Mouse (Mus musculus) cortical plate, adult 2 months (tissue): Measurements from ENCODE around the gene Cacna1d. TPM values are rescaled to one million over a fixed set of nuclear protein-coding genes. Genes with fewer than 3 reads are reported as not detected.

Experiments used
- H3K27ac ChIP-seq: fragments of 200-500 bp; 2 replicates; pipeline ENCODE4 v1.5.1; 2012; ENCODE audit warnings: low read length, control low read depth, inconsistent platforms; ENCODE audit not compliant: insufficient read depth
- H3K4me1 ChIP-seq: fragments of 200-500 bp; 2 replicates; pipeline ENCODE4 v1.6.1; 2011; ENCODE audit warnings: low read length; ENCODE audit not compliant: control insufficient read depth, insufficient read depth
- H3K4me3 ChIP-seq: fragments of 200-500 bp; 2 replicates; pipeline ENCODE4 v1.5.1; 2011; ENCODE audit warnings: mild to moderate bottlenecking, low read length, control low read depth; ENCODE audit not compliant: insufficient read depth
- CTCF ChIP-seq: fragments of 200-500 bp; IDR thresholded peaks from 2 replicates; pipeline ENCODE4 v1.5.1; 2011; ENCODE audit warnings: mild to moderate bottlenecking, control low read depth, low read length; ENCODE audit not compliant: insufficient read depth; ENCODE audit errors: extremely low read depth
- POLR2A ChIP-seq: fragments of 200-500 bp; IDR thresholded peaks from 2 replicates; pipeline ENCODE4 v1.6.1; 2011; ENCODE audit warnings: mild to moderate bottlenecking, low read length, control low read depth; ENCODE audit not compliant: insufficient read depth; ENCODE audit errors: extremely low read depth
- polyA plus RNA-seq: library from polyadenylated mRNA; depleted of rRNA; stranded (reverse); fragments of >200 nt; gene quantifications from 2 replicates; pipeline ENCODE4 v1.2.3, GENCODE M21; 2012

Gene Cacna1d
- polyA plus RNA-seq, 1 experiment, result 53.4 TPM

DNA sequence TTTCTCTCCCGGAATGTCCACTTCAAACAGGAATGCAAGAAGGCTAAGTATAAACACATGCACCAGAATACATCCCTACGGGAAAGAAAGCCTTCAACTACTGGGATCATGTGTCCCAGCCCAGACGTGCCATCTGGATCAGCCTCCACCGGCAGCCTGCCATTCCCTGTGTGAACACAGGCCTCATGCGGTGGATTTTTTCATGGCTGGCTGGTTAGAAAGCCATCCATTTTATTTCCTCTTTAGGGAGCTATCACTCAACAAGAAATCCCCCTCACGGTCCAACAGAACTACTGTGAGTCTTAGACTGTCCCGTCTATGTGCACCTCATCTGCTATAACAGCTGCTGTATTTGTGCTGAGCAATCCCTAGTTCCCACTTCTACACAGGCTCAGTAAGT, 343.5 kb downstream of the Cacna1d start:
- no peak for TF ChIP-seq CTCF
- no peak for TF ChIP-seq POLR2A

DNA sequence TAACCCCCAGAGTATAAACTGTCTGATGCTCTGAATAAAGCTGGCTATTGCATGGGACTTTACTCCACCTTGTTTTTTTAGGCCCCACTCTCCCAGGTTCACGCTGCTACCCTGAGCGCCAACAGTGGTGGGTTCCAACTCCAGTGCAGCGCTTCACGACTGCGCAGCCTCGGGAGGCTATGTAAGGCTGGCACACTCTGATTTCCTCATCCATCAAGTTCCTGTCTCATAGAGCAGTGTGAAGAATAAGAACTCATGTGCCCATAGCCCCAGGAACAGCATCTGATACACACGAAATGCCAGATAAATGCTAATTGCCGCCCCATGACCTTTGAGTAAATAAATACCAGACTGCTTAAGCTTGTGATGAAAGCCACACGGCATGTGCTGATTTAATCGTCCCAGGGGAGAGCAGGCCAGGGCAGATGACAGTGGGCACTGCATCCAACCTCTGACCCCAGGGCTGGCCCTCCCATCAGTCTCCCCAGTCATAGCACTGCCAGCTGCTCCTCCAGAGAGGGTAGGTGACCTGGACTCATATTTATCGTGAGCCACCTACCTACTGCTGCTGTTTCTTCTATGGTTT, 352.8 kb downstream of the Cacna1d start:
- H3K4me1 ChIP-seq, result no peaks in the 10 kb centered on the region
- no peak overlapping the region for H3K27ac ChIP-seq
- H3K4me3 ChIP-seq, result no peak overlapping the region
- no peak for TF ChIP-seq CTCF
- TF ChIP-seq POLR2A, result no peak

More for the DNA sequence above, 343.5 kb downstream of the Cacna1d start:
- no peak overlapping the region for H3K4me3 ChIP-seq
- no peak overlapping the region for H3K27ac ChIP-seq
- no peaks in the 10 kb centered on the region for H3K4me1 ChIP-seq

DNA sequence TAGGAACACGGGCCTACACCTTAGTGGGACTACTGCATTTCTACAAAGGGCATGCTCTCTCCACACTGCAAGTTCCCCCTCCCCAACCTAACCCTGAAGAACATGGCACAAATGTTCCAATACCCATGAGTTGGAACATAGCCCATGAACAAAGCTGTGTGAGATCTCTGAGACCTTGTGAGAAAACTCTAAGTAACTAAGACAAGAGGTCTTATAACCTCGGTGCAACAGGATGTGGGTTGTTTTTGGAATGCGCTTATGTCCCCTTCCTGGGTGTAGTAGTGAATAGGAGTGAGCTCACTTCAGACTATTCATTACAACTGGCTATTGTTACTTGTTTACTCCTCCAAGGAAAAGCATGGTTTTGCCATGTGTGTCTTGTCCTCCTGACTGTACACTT, 353.3 kb downstream of the Cacna1d start:
- no peak overlapping the region for H3K27ac ChIP-seq
- H3K4me1 ChIP-seq, result no peaks in the 10 kb centered on the region
- TF ChIP-seq CTCF (no peak), POLR2A (no peak)
- no peak overlapping the region for H3K4me3 ChIP-seq

DNA sequence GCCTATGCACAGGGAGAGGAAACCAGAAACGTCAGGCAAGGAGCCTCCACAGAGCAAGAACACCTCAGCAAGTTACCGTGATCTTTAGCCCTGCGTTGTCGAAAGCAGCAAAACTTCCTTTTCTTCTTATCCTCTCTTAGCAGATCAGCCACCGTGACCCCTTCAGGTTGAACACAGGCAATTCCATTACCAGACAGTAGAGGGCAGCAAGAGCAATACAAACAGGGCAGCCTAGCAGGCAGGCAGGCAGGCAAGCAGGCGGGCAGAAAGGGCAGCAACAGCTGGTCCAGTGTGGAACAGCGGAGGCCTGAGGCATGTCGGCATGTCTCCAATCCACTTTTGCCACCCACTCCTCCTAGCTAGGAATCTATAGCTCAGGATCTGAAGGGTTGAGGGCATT, 354.3 kb downstream of the Cacna1d start:
- Histone ChIP-seq H3K4me1 (no peaks in the 10 kb centered on the region), H3K4me3 (no peak overlapping the region), H3K27ac (no peak overlapping the region)
- TF ChIP-seq CTCF (peak; percentile 95), POLR2A (no peak)

DNA sequence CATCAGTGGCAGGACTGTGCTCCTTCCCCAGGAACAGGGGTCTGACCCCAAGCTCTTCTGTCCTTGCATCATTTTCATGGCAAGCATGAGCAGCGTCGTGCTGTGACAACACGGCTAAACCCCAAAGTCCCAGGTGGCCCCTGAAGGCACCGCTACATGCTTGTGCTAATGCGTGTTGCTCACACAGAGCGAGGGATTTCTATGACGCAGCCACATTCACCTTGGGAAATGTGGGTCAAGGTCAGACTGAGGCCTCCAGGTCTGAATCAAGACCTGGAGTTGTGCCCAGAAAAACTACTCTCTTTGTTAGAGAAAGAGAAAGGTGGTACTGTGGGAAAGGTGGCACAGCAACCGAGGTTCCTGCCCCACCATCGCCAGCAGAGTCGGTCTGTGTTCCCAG, 355.9 kb downstream of the Cacna1d start:
- no peak overlapping the region for H3K4me3 ChIP-seq
- H3K27ac ChIP-seq, result no peak overlapping the region
- no peak for TF ChIP-seq CTCF
- no peak for TF ChIP-seq POLR2A
- H3K4me1 ChIP-seq, result no peaks in the 10 kb centered on the region

DNA sequence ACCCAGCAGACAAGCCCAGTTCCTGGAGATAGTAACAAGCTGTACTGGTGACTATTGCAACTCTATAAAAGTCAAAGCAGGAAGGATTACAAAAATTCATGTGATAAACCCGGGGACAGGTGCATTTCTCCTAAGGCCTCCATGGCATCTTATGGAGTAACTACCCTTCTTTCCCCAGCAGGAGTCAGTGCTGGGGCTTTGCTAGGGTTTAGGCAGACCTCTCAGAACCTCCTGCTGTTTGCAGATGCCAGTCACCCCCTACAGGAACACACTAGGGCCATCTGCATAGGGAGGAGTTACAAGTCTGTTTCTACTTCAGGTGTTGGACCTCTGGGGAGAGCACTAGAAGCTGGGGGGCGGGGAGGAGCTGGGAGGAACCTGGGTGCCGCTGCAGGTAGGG, 357.6 kb downstream of the Cacna1d start:
- TF ChIP-seq CTCF, result peak; percentile 29
- no peak for TF ChIP-seq POLR2A

DNA sequence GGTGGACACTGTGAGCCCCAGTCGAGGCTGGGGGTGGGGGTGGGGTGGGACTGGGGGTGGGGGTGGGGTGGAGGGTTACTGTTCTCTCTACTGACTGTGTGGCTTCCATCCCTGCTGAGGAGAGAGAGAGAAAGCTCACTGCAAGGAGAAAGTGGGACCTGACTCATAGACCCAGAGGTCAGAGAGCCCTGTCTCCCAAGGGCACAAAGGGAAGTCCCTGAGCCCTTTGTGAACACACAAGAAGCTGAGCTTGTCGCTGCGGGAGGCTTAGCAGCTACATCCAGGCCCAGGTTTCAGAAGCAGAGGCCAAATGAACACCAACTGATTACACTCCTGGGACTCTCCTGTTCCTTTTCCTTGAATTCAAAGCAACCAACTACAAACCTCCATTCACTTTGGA, 360.0 kb downstream of the Cacna1d start:
- TF ChIP-seq CTCF (no peak), POLR2A (no peak)
- Histone ChIP-seq H3K27ac (no peak overlapping the region), H3K4me1 (no peaks in the 10 kb centered on the region), H3K4me3 (no peak overlapping the region)

More for the DNA sequence above, 357.6 kb downstream of the Cacna1d start:
- no peak overlapping the region for H3K27ac ChIP-seq
- H3K4me1 ChIP-seq, result no peaks in the 10 kb centered on the region
- no peak overlapping the region for H3K4me3 ChIP-seq

DNA sequence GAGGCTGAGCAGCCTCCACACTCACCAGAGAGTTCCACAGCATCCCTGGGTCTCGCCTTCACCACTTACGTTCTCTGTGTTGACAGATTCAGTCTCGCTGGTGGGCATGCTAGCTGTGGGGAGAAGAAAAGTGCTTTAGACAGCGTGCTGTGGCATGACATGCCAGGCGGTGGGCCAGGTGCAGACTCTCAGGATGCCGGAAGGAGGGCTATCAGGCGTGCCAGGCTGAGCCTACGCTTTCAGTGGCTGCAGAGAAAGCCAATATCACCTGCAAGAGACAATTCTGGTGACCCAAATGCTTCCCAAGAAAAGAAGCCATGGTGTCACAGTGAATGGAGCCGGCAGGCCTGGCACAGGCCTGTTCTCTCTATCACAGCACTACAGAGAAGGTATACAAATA, 361.2 kb downstream of the Cacna1d start:
- Histone ChIP-seq H3K4me3 (no peak overlapping the region), H3K4me1 (peaks cover 5% of the 10 kb centered on the region; the same call in 1 of the 2 replicates), H3K27ac (no peak overlapping the region)
- TF ChIP-seq CTCF (no peak), POLR2A (no peak)

DNA sequence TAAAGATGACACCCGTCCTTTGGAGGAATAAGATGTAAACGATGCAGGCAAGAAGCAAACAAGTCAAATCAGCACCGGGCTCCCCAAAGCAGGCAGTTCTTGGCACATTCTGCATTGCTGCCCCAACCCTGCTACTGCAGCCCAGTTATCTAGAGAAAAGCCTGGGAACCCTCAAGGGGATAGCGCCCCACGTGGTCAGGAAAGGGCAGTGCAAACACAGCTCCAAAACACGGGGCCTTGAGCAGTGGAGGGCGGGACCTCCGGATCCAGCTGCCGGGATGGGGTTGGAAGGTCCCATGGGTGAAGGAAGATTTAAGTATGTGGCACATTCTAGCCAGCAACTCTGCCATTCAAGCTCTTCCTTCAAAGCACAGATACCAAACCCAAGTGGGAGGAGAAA, 361.9 kb downstream of the Cacna1d start:
- H3K27ac ChIP-seq, result no peak overlapping the region
- TF ChIP-seq CTCF (peak; percentile 44), POLR2A (no peak)
- peaks cover 8% of the 10 kb centered on the region; the same call in 1 of the 2 replicates for H3K4me1 ChIP-seq
- no peak overlapping the region for H3K4me3 ChIP-seq

DNA sequence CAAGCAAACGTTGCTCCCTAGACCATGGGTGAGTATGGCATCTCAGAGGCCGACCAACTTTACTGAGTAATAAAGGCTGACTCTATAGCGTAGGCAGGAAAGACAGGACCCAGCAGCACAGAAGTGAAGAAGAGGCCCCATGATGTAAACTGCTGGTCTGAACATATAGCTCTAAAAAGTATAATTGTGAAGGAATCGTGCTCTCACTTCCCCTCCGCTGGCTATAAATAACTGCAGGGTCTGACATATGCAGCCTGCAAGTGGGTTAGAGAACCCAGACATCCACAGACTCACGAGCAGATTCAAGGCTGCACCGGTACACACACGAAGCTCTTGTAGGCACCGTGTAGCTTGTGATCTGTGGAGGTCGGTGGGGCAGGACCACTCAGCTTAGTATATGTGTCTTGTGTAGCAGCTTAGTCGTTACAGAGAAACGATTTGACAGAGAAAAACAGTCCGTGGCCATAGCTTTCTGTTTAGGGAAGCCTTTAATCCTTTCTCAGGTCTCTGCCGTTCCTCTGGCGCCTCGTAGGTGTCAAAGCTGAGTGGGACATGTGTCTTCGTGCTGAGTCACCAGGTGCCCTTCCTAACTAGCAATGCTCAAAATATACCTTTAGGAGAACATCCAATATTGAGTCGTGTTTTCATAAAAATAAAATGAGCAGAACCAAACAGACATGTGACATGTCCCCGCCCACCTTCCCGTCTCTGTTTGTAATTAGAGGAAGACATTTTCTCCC, 366.1 kb downstream of the Cacna1d start:
- no peak for TF ChIP-seq CTCF
- TF ChIP-seq POLR2A, result no peak
- Histone ChIP-seq H3K4me1 (peaks cover 8% of the 10 kb centered on the region), H3K4me3 (no peak overlapping the region), H3K27ac (peak overlapping the region; percentile 42)

DNA sequence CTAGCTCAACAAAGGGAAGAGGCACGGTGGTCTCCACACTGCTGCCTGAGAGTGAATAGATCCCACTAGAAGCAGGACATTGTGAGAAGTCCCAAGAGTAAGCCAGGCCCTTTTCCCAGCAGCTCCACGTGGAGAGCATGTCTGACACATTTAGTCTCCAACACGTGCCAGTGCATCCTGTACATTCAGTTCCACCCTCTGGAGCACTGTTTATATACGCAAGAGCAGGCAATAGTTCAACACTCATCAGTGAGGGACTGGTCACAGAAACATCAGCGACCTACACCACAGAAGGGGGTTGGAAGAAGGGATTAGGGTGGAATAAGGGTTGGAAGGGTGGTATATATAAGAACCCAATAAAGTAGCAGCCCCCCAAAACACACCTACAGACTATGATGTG, 371.2 kb downstream of the Cacna1d start:
- H3K27ac ChIP-seq, result no peak overlapping the region
- TF ChIP-seq POLR2A, result no peak
- no peak for TF ChIP-seq CTCF
- no peak overlapping the region for H3K4me3 ChIP-seq
- peaks cover 3% of the 10 kb centered on the region for H3K4me1 ChIP-seq
